Mouse (Mus musculus) embryonic facial prominence, embryonic 14.5 days (tissue): ENCODE data around the gene Mogs. TPM values are rescaled to one million over a fixed set of nuclear protein-coding genes. Genes with fewer than 3 reads are reported as not detected.
A peak's percentile ranks its signal among the peaks of the same experiment; 100 is the strongest.

Experiments used
- ATAC-seq: fragments of 200-750 bp; cut with Nextera tagmentation; 2 replicates; pipeline ENCODE4 v1.8.0; 2017; ENCODE audit warnings: low read depth, moderate number of reproducible peaks, moderate TSS enrichment
- DNase-seq: peaks from one replicate; pipeline ENCODE4 v3.0.0-alpha.2; 2015; ENCODE audit warnings: low spot score
- H3K27ac ChIP-seq: fragments of 300-500 bp; sonication (generic); replicated peaks from 2 replicates; pipeline ENCODE4 v1.5.1; 2014; ENCODE audit warnings: low read depth, mild to moderate bottlenecking, low read length, moderate library complexity
- H3K27me3 ChIP-seq: fragments of 300-500 bp; sonication (generic); replicated peaks from 2 replicates; pipeline ENCODE4 v1.6.1; 2014; ENCODE audit warnings: low read length; ENCODE audit not compliant: control insufficient read depth, insufficient read depth
- H3K36me3 ChIP-seq: fragments of 300-500 bp; sonication (generic); 2 replicates; pipeline ENCODE4 v1.6.1; 2014; ENCODE audit warnings: low read length, mixed read lengths; ENCODE audit not compliant: control insufficient read depth, insufficient read depth
- H3K4me1 ChIP-seq: fragments of 300-500 bp; sonication (generic); 2 replicates; pipeline ENCODE4 v1.6.1; 2014; ENCODE audit warnings: antibody characterized with exemption, low read length; ENCODE audit not compliant: control insufficient read depth, insufficient read depth
- H3K4me2 ChIP-seq: fragments of 300-500 bp; sonication (generic); 2 replicates; pipeline ENCODE4 v1.6.1; 2014; ENCODE audit warnings: low read depth, mild to moderate bottlenecking, low read length, moderate library complexity, mixed read lengths
- H3K4me3 ChIP-seq: fragments of 300-500 bp; sonication (generic); 2 replicates; pipeline ENCODE4 v1.5.1; 2014; ENCODE audit warnings: low read depth, mild to moderate bottlenecking, low read length
- H3K9ac ChIP-seq: fragments of 300-500 bp; sonication (generic); 2 replicates; pipeline ENCODE4 v1.6.1; 2014; ENCODE audit warnings: low read depth, mild to moderate bottlenecking, low read length, moderate library complexity, mixed read lengths
- H3K9me3 ChIP-seq: fragments of 300-500 bp; sonication (generic); 2 replicates; pipeline ENCODE4 v1.6.1; 2016; ENCODE audit warnings: low read length; ENCODE audit not compliant: control insufficient read depth
- WGBS: fragments of 180-500 bp; shearing (Covaris S2); extraction: QIAGEN DNeasy Blood & Tissue Kit; methylation state at CpG from one replicate; pipeline ENCODE4 v1.1.7; 2014; 5-methylcytosine and 5-hydroxymethylcytosine counted together
- polyA plus RNA-seq: library from polyadenylated mRNA; unstranded; fragments of >200 nt; fragmentation: Nextera tagmentation; extraction: Ambion mirVana; gene quantifications from 2 replicates; pipeline ENCODE4 v1.2.1, GENCODE M21; 2014

The Mogs gene
- polyA plus RNA-seq, 1 experiment from 2014 or later: 49.3 TPM

- 88% methylated on average over 12 of the region's 13 CpGs for WGBS
- peaks cover 27% of the 10 kb centered on the region for H3K36me3 ChIP-seq
- ATAC-seq (no peak), DNase-seq (no peak)
- H3K4me3 ChIP-seq: no peak overlapping the region
- H3K9ac ChIP-seq: no peak overlapping the region
- no peaks in the 10 kb centered on the region for H3K27me3 ChIP-seq
- H3K4me1 ChIP-seq: peaks cover 24% of the 10 kb centered on the region
- no peak overlapping the region for H3K27ac ChIP-seq
- no peaks in the 10 kb centered on the region for H3K9me3 ChIP-seq
- no peak overlapping the region for H3K4me2 ChIP-seq
Observed at GRCm38 (mm10) chr6:83117616-83118015, 2.3 kb downstream of the Mogs start.

GRCm38 (mm10) chr6:83118369-83118768, 3.1 kb downstream of the Mogs start:
- Histone ChIP-seq H3K4me1 (peaks cover 28% of the 10 kb centered on the region), H3K36me3 (peaks cover 27% of the 10 kb centered on the region), H3K27ac (no peak overlapping the region), H3K4me2 (no peak overlapping the region), H3K9ac (no peak overlapping the region), H3K9me3 (no peaks in the 10 kb centered on the region), H3K4me3 (no peak overlapping the region), H3K27me3 (no peaks in the 10 kb centered on the region)
- DNase-seq (no peak), ATAC-seq (no peak)
- 75% methylated on average over 11 of the region's 11 CpGs for WGBS

DNA sequence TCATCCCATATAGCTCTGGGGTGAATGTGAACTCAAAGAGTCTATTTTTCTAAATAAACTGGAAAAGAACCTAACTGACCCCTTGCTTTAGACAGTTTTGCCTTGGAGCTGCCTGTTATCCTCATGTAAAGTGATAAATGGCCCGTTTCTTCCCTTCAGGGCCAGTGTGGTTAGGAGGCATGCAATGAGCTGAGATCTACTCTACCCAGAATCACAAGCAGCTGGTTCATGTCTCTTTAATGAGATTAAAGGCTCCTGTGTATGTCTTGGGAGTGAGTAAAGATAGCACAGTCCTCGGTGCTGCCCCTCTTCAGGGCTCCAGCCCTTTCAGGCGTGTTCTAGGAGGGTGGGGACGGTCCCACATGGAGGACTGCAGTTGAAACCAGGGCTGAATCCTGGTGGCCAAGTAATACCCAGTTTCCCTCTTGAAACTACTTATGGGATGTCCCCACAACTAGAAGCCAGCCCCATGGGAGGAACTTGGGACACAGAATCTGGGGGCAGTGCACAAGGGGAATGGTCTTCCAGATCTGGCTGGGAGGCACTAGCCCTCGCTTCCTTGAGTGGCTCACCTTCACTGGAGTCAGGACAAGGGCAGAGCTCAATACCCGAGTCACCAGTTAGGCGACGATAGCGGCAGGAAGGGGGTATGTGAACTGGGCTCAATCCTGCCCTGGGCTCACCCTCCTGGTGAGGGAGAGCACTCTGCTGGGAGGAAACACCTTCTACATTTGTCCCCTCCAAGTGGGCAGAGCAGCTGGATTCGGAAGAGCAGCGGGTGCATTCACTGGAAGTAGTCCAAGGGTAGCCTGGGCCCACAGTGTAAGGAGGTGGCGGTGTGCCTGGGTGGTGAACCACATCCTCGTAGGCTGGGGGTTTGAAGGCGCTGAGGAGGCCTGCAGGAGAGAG, 3.8 kb downstream of the Mogs start:
- Histone ChIP-seq H3K27me3 (no peaks in the 10 kb centered on the region), H3K36me3 (peaks cover 32% of the 10 kb centered on the region), H3K27ac (peak overlapping the region; percentile 39; the same call in 1 of the 2 replicates), H3K9ac (0 out of 2 replicates have a peak overlapping the region, but pooled peaks have one; percentile 87), H3K9me3 (no peaks in the 10 kb centered on the region), H3K4me1 (peaks cover 32% of the 10 kb centered on the region), H3K4me3 (peak overlapping the region; percentile 70; the same call in 1 of the 2 replicates), H3K4me2 (peak overlapping the region; percentile 64; the same call in 1 of the 2 replicates)
- 83% methylated on average over 14 of the region's 14 CpGs for WGBS
- no peak for DNase-seq
- no peak for ATAC-seq

DNA sequence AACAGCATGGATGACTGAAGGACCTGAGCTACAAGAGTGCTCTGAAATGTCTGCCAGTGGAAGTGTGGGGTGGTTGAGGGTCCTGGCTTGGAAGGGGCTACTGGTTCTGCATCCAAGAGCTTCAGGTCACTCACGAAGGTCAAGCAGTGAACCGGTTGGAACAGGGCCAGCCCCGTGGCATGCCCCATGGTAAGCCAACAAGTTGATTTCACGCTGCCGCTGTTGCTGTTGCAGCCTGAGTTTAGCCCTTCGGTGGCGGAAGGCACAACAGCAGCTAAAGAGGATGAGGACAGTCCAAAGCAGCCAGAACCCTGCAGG, 4.4 kb downstream of the Mogs start:
- Histone ChIP-seq H3K27me3 (no peaks in the 10 kb centered on the region), H3K36me3 (peaks cover 32% of the 10 kb centered on the region), H3K4me1 (peaks cover 33% of the 10 kb centered on the region), H3K4me2 (peak overlapping the region; percentile 64; the same call in 1 of the 2 replicates), H3K4me3 (peak overlapping the region; percentile 70; the same call in 1 of the 2 replicates), H3K9me3 (no peaks in the 10 kb centered on the region), H3K9ac (peak overlapping the region; percentile 87; the same call in 1 of the 2 replicates), H3K27ac (peak overlapping the region; percentile 39; the same call in 1 of the 2 replicates)
- 75% methylated on average over 7 of the region's 7 CpGs for WGBS
- ATAC-seq (no peak), DNase-seq (no peak)

DNA sequence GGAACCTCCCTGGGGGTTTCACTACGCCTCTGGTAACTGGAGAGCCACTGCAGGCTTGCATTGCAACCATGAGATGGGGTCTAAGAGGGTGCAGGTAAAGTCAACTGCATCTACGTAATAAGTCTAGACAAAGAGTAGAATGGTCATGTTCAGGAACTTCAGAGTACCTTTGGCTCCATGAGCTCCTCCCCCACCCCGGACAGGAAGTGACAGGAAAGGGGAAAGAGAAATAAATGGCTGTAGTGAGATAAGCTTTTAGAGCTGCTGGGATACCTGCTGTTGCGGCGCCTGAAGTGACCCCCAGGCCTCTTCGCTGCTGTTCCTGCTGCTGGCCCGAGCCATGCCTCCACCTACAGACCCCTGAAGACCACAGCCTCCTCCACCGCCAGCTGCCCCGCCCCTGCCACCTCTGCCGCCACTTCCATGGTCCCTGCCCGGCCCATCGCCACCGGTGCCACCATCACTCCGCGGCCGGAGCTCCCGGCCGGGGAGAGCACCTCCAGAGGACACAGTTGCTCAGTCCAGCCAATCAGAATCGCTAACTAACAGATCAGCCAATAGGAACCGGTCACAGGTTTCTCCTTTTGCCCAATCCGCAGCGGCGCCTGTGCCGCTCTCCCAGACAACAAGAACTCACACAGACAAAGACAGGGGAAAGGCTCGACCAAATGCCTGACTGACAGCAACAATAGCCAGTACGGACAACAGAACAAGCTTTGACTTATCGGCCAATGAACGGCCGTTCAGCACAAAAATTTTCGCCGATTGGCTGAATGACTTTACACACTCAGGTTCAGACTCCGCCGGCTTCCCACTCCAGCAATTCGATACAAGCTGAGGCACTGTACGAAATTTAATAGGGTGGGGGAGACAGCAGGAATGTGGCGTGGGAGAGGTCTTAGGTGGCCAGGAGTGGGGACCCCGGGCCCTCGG, 5.9 kb downstream of the Mogs start, which contains the start of gene Wbp1:
Wbp1 (minus strand) TSS at position 630 of the 933 bp plus-strand sequence.
- under 1% methylated on average over 37 of the region's 38 CpGs for WGBS
- DNase-seq: peak; percentile 100
- no peaks in the 10 kb centered on the region for H3K27me3 ChIP-seq

DNA sequence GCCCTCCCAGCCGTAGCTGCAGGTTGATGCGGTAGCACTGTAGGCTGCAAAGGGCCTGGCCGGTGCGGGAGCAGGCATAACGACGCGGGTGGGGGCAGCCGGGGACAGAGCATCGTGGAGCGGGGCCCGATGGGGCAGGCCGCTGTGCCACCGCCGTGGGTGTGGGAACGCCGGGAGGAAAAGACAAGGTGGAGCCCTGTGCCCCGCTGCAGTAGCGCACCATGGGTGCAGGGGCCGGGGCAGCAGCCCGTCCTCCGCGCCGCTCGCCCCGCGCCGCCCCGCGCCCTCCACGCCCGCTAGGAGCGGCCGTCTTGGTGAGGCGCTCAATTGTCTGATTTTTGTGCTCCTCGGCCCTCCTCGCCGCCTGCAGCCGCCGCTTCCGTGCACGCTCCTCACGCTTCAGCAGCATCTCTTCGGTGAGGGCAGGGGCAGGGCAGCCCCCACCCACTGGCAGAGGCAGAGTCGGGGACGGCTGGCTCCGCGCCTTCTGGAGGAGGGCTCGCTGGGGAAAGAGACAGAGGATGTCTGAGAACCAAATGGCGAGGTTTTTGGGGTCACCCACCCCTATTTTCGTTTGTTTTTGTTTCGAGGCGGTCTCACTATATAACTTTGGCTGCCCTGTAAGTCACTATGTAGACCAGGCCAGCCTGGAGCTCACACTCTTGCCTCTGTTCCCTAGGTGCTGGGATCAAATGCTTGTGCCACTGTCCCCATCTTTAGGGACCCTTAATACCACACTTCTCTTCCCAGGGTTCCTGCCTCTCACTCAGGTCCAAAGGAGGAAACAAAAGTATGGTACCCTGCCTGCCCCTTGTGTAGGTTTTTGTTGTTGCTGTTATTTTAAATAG, 6.8 kb downstream of the Mogs start:
- H3K27me3 ChIP-seq: no peaks in the 10 kb centered on the region
- DNase-seq (no peak), ATAC-seq (no peak)
- H3K9ac ChIP-seq: peak overlapping the region; percentile 84
- peaks cover 30% of the 10 kb centered on the region for H3K4me1 ChIP-seq
- H3K27ac ChIP-seq: peak overlapping the region; percentile 98
- peak overlapping the region; percentile 91 for H3K4me2 ChIP-seq
- H3K36me3 ChIP-seq: peaks cover 29% of the 10 kb centered on the region
- peak overlapping the region; percentile 70 for H3K4me3 ChIP-seq
- WGBS: under 1% methylated on average over 22 of the region's 52 CpGs
- H3K9me3 ChIP-seq: no peaks in the 10 kb centered on the region

More for the DNA sequence above, 5.9 kb downstream of the Mogs start, which contains the start of gene Wbp1:
- Histone ChIP-seq H3K27ac (peak within 1 kb of the TSS; percentile 98), H3K4me1 (peaks cover 30% of the 10 kb centered on the region), H3K4me3 (peak within 1 kb of the TSS; percentile 70), H3K36me3 (peaks cover 32% of the 10 kb centered on the region), H3K9ac (peak within 1 kb of the TSS; percentile 87), H3K4me2 (peak within 1 kb of the TSS; percentile 91), H3K9me3 (no peaks in the 10 kb centered on the region)
- peak; percentile 96 for ATAC-seq

GRCm38 (mm10) chr6:83122961-83123360, 7.7 kb downstream of the Mogs start:
- peaks cover 30% of the 10 kb centered on the region for H3K4me1 ChIP-seq
- WGBS: 67% methylated on average over 5 of the region's 5 CpGs
- DNase-seq: no peak

More at GRCm38 (mm10) chr6:83122961-83123360, 7.7 kb downstream of the Mogs start:
- Histone ChIP-seq H3K4me2 (peak overlapping the region; percentile 91), H3K27me3 (no peaks in the 10 kb centered on the region), H3K4me3 (peak overlapping the region; percentile 70), H3K27ac (no peak overlapping the region), H3K9me3 (no peaks in the 10 kb centered on the region), H3K36me3 (peaks cover 20% of the 10 kb centered on the region), H3K9ac (peak overlapping the region; percentile 84)
- no peak for ATAC-seq
